Mouse (Mus musculus) forebrain, embryonic 10.5 days (tissue): Measurements from ENCODE around the gene Serpinb9b. TPM values are rescaled to one million over a fixed set of nuclear protein-coding genes. Genes with fewer than 3 reads are reported as not detected.
"Not testable (repeated sequence)": the region's sequence is repeated elsewhere in the genome, so short reads cannot be mapped to it uniquely, and the experiment has no call there.

Source experiments
- DNase-seq: peaks from one replicate; pipeline ENCODE4 v3.0.0-alpha.2; 2017; ENCODE audit warnings: low spot score; ENCODE audit errors: extremely low spot score
- H3K27ac ChIP-seq: fragments of 300-500 bp; sonication (generic); 2 replicates; pipeline ENCODE4 v1.5.1; 2016; ENCODE audit warnings: mild to moderate bottlenecking
- H3K27me3 ChIP-seq: fragments of 300-500 bp; sonication (generic); 2 replicates; pipeline ENCODE4 v1.6.1; 2016; ENCODE audit warnings: mild to moderate bottlenecking; ENCODE audit not compliant: poor library complexity, severe bottlenecking
- H3K36me3 ChIP-seq: fragments of 300-500 bp; sonication (generic); replicated peaks from 2 replicates; pipeline ENCODE4 v1.6.1; 2016; ENCODE audit warnings: mild to moderate bottlenecking, moderate library complexity
- H3K4me1 ChIP-seq: fragments of 300-500 bp; sonication (generic); 2 replicates; pipeline ENCODE4 v1.6.1; 2016
- H3K4me3 ChIP-seq: fragments of 300-500 bp; sonication (generic); 2 replicates; pipeline ENCODE4 v1.5.1; 2016; ENCODE audit warnings: mild to moderate bottlenecking, moderate library complexity
- H3K9me3 ChIP-seq: fragments of 300-500 bp; sonication (generic); 2 replicates; pipeline ENCODE4 v1.6.1; 2016; ENCODE audit warnings: mild to moderate bottlenecking, moderate library complexity
- WGBS: fragments of 180-500 bp; shearing (Covaris S2); methylation state at CpG from one replicate; pipeline ENCODE4 v1.1.7; 2016; 5-methylcytosine and 5-hydroxymethylcytosine counted together
- polyA plus RNA-seq: library from polyadenylated mRNA; unstranded; fragments of >200 nt; fragmentation: Nextera tagmentation; extraction: Ambion mirVana; gene quantifications from 2 replicates; pipeline ENCODE4 v1.2.1, GENCODE M21; 2016

The Serpinb9b gene
- polyA plus RNA-seq, 1 experiment from 2014 or later, result not detected

- Histone ChIP-seq H3K27ac (no peak overlapping the region), H3K36me3 (no peaks in the 10 kb centered on the region), H3K9me3 (no peaks in the 10 kb centered on the region), H3K4me1 (no peaks in the 10 kb centered on the region), H3K4me3 (no peak overlapping the region), H3K27me3 (no peaks in the 10 kb centered on the region)
- 85% methylated on average over 1 of the region's 1 CpGs for WGBS
- DNase-seq, result no peak
Measured at GRCm38 (mm10) chr13:33012395-33012794, 14.8 kb upstream of the Serpinb9b start.

GRCm38 (mm10) chr13:33013271-33013670 lies 13.9 kb upstream of the Serpinb9b start:
- 81% methylated on average over 2 of the region's 2 CpGs for WGBS
- no peak for DNase-seq
- Histone ChIP-seq H3K36me3 (no peaks in the 10 kb centered on the region), H3K27ac (no peak overlapping the region), H3K4me3 (no peak overlapping the region), H3K9me3 (no peaks in the 10 kb centered on the region), H3K27me3 (no peaks in the 10 kb centered on the region), H3K4me1 (no peaks in the 10 kb centered on the region)

GRCm38 (mm10) chr13:33022371-33022770 lies 4.8 kb upstream of the Serpinb9b start:
- DNase-seq, result no peak
- Histone ChIP-seq H3K27me3 (no peaks in the 10 kb centered on the region), H3K9me3 (no peaks in the 10 kb centered on the region; the same call in 1 of the 2 replicates), H3K4me1 (no peaks in the 10 kb centered on the region), H3K36me3 (no peaks in the 10 kb centered on the region), H3K27ac (no peak overlapping the region), H3K4me3 (no peak overlapping the region)
- WGBS, result 91% methylated on average over 1 of the region's 1 CpGs

GRCm38 (mm10) chr13:33026427-33027057 lies 674 bp upstream of the Serpinb9b start:
- DNase-seq, result no peak
- H3K4me3 ChIP-seq, result no peak overlapping the region
- no peaks in the 10 kb centered on the region for H3K36me3 ChIP-seq
- H3K9me3 ChIP-seq, result no peaks in the 10 kb centered on the region
- no peaks in the 10 kb centered on the region for H3K27me3 ChIP-seq
- H3K27ac ChIP-seq, result no peak overlapping the region
- H3K4me1 ChIP-seq, result no peaks in the 10 kb centered on the region
- WGBS, result 83% methylated on average over 1 of the region's 1 CpGs

DNA sequence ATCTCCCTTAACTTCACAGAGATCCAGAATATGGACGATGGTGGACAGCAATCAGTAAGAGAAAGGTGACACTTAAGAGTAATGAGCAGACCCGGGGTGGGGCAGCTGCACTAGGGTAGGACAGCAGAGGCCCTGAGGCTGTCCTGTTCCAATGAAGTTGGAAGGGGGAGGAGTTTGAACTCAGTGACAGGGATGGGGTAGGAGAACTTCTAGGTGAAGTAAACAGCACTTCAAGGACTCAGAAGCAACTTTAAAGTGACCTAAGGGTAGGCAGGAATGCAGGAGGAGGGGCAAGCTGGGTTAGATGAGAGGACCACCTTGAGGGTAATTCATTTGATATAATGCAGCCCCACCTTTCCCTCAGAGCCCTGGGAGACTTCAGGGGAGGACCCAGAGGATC lies 930 bp downstream of the Serpinb9b start:
- H3K27ac ChIP-seq, result no peak overlapping the region
- H3K9me3 ChIP-seq, result no peaks in the 10 kb centered on the region
- H3K36me3 ChIP-seq, result no peaks in the 10 kb centered on the region
- WGBS, result 59% methylated on average over 2 of the region's 2 CpGs
- no peak overlapping the region for H3K4me3 ChIP-seq
- no peaks in the 10 kb centered on the region for H3K4me1 ChIP-seq
- no peaks in the 10 kb centered on the region for H3K27me3 ChIP-seq
- no peak for DNase-seq

DNA sequence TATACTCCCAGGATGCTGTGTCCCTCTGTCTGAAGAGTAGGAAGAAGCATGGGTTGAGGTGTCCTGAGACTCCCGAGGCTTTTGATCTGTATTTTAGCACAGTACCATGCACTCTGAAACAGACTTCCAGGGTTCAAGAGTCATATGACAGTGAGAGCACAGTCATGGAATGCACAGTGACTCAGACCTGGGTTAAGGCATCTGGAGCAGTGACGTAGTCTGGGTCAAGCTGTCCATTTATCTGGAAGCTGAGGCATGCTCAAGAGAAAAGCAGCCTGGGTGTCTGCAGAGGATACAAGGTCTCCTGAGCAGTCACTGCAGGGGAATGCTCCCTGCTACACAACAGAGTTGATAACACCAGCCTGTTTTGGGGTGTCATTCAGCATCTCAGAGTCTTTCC lies 1.3 kb downstream of the Serpinb9b start:
- 80% methylated on average over 2 of the region's 2 CpGs for WGBS
- Histone ChIP-seq H3K27me3 (no peaks in the 10 kb centered on the region), H3K9me3 (no peaks in the 10 kb centered on the region), H3K4me3 (no peak overlapping the region), H3K4me1 (no peaks in the 10 kb centered on the region), H3K27ac (no peak overlapping the region), H3K36me3 (no peaks in the 10 kb centered on the region)
- no peak for DNase-seq

DNA sequence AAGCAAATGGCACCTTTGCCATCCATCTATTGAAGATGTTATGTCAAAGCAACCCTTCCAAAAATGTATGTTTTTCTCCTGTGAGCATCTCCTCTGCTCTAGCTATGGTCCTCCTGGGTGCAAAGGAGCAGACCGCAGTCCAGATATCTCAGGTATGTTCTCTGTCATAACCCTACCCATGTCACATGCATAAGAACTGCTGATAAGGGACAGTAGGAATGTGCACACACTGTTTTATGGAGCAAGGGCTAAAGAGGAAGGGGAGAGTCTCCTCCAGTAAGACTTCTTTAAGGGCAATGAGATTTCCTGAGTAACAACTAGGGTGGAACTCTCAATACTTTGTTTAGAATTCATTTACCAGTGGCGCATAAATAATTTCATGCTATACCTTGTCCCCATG lies 2.3 kb downstream of the Serpinb9b start:
- DNase-seq, H3K36me3 ChIP-seq: not testable (repeated sequence)
- 98% methylated on average over 2 of the region's 2 CpGs for WGBS

DNA sequence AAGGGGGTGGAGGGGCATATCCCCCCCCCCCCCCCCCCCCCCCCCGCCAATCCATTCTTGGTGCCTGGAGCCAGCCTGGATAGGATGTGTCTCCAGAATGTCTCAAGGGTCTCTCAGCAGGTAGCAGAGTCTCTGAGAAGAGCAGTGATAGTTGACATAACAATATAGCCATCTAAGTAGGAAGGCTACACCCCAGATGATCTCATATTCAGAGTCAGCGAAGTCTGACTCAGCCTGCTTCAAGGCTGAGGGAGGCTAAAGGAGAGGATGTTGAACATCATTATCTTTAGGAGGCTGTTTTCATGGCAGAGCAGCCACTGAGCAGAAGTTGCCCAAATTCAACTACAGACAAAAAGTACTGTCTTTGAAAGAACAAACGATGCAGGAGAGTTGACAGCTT lies 3.1 kb downstream of the Serpinb9b start:
- 98% methylated on average over 2 of the region's 3 CpGs for WGBS
- Histone ChIP-seq H3K36me3 (no peaks in the 10 kb centered on the region), H3K27me3 (no peaks in the 10 kb centered on the region), H3K4me3 (no peak overlapping the region), H3K27ac (no peak overlapping the region), H3K4me1 (no peaks in the 10 kb centered on the region), H3K9me3 (no peaks in the 10 kb centered on the region)
- no peak for DNase-seq

More for the DNA sequence above, 2.3 kb downstream of the Serpinb9b start:
- H3K27me3 ChIP-seq, H3K9me3 ChIP-seq, H3K4me1 ChIP-seq, H3K27ac ChIP-seq, H3K4me3 ChIP-seq: not testable (repeated sequence)

GRCm38 (mm10) chr13:33035506-33035905 lies 8.3 kb downstream of the Serpinb9b start:
- no peak overlapping the region for H3K27ac ChIP-seq
- no peaks in the 10 kb centered on the region for H3K27me3 ChIP-seq
- no peaks in the 10 kb centered on the region for H3K9me3 ChIP-seq
- DNase-seq, result no peak
- no peaks in the 10 kb centered on the region for H3K4me1 ChIP-seq
- 86% methylated on average over 1 of the region's 1 CpGs for WGBS
- no peak overlapping the region for H3K4me3 ChIP-seq
- H3K36me3 ChIP-seq, result no peaks in the 10 kb centered on the region

- Histone ChIP-seq H3K27ac (no peak overlapping the region), H3K36me3 (no peaks in the 10 kb centered on the region), H3K27me3 (no peaks in the 10 kb centered on the region), H3K9me3 (peaks cover 8% of the 10 kb centered on the region; the same call in 1 of the 2 replicates), H3K4me3 (no peak overlapping the region), H3K4me1 (no peaks in the 10 kb centered on the region)
- no peak for DNase-seq
- WGBS, result 94% methylated on average over 3 of the region's 3 CpGs
Measured at GRCm38 (mm10) chr13:33043542-33043941, 16.3 kb downstream of the Serpinb9b start.

DNA sequence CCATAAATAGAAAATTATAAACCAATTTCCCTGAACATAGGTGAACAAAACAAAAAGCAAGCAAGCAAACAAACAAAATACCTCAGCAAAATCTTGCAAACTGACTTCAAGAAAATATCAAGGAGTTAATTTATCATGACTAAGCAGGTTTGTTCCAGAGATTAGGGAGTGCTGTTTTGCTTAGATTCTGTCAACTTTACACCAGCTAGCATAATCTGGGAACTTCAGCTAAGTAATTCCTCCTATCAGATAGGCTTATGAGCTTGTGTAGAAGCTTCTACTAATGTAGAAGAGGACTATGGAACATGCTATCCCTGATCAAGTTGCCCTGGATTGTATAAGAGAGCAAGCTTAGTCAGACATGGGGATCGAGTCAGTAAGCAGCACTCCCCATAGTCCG lies 20.0 kb downstream of the Serpinb9b start:
- no peak overlapping the region for H3K27ac ChIP-seq
- peaks cover 8% of the 10 kb centered on the region; the same call in 1 of the 2 replicates for H3K9me3 ChIP-seq
- DNase-seq, result no peak
- no peaks in the 10 kb centered on the region for H3K4me1 ChIP-seq
- H3K36me3 ChIP-seq, result no peaks in the 10 kb centered on the region
- no peaks in the 10 kb centered on the region for H3K27me3 ChIP-seq
- 90% methylated on average over 2 of the region's 2 CpGs for WGBS
- no peak overlapping the region for H3K4me3 ChIP-seq

- Histone ChIP-seq H3K9me3 (0 out of 2 replicates have a peak, but pooled peaks cover 4% of the 10 kb centered on the region), H3K4me3 (no peak overlapping the region), H3K27me3 (no peaks in the 10 kb centered on the region), H3K27ac (no peak overlapping the region), H3K4me1 (no peaks in the 10 kb centered on the region), H3K36me3 (no peaks in the 10 kb centered on the region)
- 70% methylated on average over 4 of the region's 4 CpGs for WGBS
- DNase-seq, result no peak
Measured at GRCm38 (mm10) chr13:33048187-33048586, 21.0 kb downstream of the Serpinb9b start.

- no peaks in the 10 kb centered on the region for H3K36me3 ChIP-seq
- 78% methylated on average over 3 of the region's 3 CpGs for WGBS
- DNase-seq, result no peak
Measured at GRCm38 (mm10) chr13:33051697-33052096, 24.5 kb downstream of the Serpinb9b start.

DNA sequence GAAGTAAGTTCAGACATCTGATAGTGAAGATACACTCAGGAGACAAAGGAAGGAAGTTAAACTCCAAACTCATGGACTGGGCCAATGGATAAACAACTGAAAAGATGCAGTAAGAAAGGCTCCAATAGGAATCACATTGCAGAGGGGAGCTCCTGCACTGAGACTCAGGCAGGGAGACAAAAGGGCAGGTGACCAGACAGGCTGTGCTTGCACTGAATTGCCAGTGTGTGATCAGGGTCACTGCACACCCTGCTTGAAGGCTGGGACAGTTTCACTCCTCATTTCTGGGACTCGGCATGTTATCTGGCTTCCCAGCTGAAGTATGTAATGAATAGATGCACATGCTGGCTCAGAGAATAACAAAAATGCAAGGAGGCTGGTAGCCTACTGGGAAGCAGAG lies 35.8 kb downstream of the Serpinb9b start:
- Histone ChIP-seq H3K27ac (no peak overlapping the region), H3K36me3 (no peaks in the 10 kb centered on the region), H3K27me3 (no peaks in the 10 kb centered on the region), H3K9me3 (no peaks in the 10 kb centered on the region), H3K4me1 (no peaks in the 10 kb centered on the region), H3K4me3 (no peak overlapping the region)
- 74% methylated on average over 1 of the region's 1 CpGs for WGBS
- DNase-seq, result no peak

More at GRCm38 (mm10) chr13:33051697-33052096, 24.5 kb downstream of the Serpinb9b start:
- H3K27ac ChIP-seq, result no peak overlapping the region
- H3K4me3 ChIP-seq, result no peak overlapping the region
- H3K27me3 ChIP-seq, result no peaks in the 10 kb centered on the region
- H3K4me1 ChIP-seq, result no peaks in the 10 kb centered on the region
- H3K9me3 ChIP-seq, result 0 out of 2 replicates have a peak, but pooled peaks cover 2% of the 10 kb centered on the region
